Mouse (Mus musculus) large intestine, adult 2 months (tissue): ENCODE measurements around the gene Vwce. TPM values are rescaled to one million over a fixed set of nuclear protein-coding genes. Genes with fewer than 3 reads are reported as not detected.
A peak's percentile ranks its signal among the peaks of the same experiment; 100 is the strongest.

ENCODE experiments used
- DNase-seq: peaks from one replicate; pipeline ENCODE4 v3.0.0-alpha.2; 2012; ENCODE audit warnings: low read depth, low spot score
- WGBS: fragments of 180-500 bp; shearing (Covaris S2); methylation state at CpG from one replicate; pipeline ENCODE4 v1.1.7; 2018; 5-methylcytosine and 5-hydroxymethylcytosine counted together
- polyA plus RNA-seq: library from polyadenylated mRNA; depleted of rRNA; stranded (reverse); fragments of >200 nt; gene quantifications from 2 replicates; pipeline ENCODE4 v1.2.3, GENCODE M21; 2012; rRNA removed

The Vwce gene
- polyA plus RNA-seq = 1.3 and 6.0 TPM in 2 replicates

DNA sequence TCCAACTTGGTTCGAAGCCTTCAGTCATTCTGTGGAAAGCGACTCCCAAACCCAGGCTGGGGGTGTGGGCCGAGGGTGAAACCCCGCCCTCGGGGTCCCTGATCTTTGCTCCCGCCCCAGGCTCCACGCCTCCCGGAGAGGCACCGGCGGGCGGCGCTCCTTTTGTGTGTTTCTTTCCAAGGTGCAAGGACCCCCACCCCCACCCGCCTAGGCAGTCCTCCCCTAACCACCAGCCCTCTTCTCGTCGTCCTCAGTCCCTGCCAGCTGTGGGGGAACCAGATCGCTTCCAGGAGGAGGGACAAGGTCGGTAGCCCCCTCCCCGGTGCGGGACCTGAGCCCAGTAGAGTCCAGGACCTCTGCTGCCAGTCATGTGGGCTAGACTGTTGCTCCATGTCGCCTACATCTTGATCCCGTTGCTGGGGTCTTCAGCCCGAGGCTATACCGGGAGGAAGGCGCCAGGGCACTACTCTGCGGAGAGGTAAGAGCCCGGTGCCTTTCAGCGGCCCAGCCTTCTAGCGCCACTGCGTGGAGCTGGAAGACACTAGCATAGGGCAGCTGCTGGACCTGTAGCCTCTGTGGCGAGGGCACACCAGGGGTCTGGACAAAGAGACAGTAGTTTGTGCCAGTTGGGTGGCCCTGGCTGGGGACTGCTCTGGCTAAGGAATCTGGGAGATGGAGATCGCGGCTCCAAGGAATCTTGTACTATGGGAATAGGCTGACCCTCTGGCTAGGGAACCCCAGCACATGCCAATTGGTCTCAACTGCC, at the start of gene Vwce:
Gene Vwce (plus strand): TSS at position 108 of the 766 bp plus-strand sequence.
- DNase-seq = peak; percentile 2
- WGBS = 2% methylated on average over 32 of the region's 32 CpGs

GRCm38 (mm10) chr19:10585112-10585511, 48.9 kb upstream of the Vwce start:
- DNase-seq = no peak
- 17% methylated on average over 8 of the region's 8 CpGs for WGBS

- 91% methylated on average over 8 of the region's 8 CpGs for WGBS
- DNase-seq = no peak
Measured at GRCm38 (mm10) chr19:10587231-10587630, 46.8 kb upstream of the Vwce start.

- no peak for DNase-seq
- WGBS = 64% methylated on average over 5 of the region's 5 CpGs
Measured at GRCm38 (mm10) chr19:10589127-10589857, 44.7 kb upstream of the Vwce start.

GRCm38 (mm10) chr19:10590301-10590700, 43.7 kb upstream of the Vwce start:
- 75% methylated on average over 3 of the region's 3 CpGs for WGBS
- no peak for DNase-seq

DNA sequence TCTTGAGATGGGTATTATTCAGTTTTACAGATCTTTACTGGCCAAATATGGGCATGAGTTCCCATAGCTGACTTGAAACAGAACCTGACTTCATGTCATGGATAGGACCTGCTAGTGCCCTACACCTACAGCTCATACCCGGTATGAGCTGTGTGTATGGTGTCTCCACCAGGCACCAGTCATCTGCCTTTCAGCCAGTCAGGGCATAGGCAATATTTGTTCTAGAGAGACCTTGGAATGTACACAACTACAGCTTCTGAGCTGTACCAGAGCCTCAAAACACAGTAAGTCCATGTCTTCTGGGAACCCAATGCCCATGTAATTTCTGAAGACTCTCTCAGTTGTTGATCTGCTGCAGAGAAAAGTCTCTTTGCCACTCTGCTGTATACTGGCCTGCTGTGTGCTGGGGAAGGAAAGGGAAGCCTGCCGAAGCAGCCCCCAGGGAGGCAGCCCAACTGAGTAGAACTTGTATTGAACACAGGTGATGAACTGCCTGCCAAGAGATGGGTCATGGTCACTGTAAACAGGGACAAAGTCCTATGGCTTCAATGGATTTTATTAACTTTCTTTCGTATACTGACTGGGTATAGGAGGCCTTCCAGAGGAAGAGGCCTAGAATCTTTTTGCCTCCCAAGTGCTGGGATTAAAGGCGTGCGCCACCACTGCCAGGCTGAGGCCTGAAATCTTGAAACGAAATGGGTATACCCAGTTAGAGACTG, 42.2 kb upstream of the Vwce start:
- WGBS = 81% methylated on average over 6 of the region's 6 CpGs
- DNase-seq = no peak

- DNase-seq = no peak
- WGBS = 31% methylated on average over 3 of the region's 3 CpGs
Measured at GRCm38 (mm10) chr19:10598188-10598587, 35.8 kb upstream of the Vwce start.

- 91% methylated on average over 2 of the region's 2 CpGs for WGBS
- DNase-seq = no peak
Measured at GRCm38 (mm10) chr19:10599648-10600047, 34.4 kb upstream of the Vwce start.

- WGBS = 6% methylated on average over 6 of the region's 6 CpGs
- no peak for DNase-seq
Measured at GRCm38 (mm10) chr19:10602247-10602769, 31.7 kb upstream of the Vwce start.

DNA sequence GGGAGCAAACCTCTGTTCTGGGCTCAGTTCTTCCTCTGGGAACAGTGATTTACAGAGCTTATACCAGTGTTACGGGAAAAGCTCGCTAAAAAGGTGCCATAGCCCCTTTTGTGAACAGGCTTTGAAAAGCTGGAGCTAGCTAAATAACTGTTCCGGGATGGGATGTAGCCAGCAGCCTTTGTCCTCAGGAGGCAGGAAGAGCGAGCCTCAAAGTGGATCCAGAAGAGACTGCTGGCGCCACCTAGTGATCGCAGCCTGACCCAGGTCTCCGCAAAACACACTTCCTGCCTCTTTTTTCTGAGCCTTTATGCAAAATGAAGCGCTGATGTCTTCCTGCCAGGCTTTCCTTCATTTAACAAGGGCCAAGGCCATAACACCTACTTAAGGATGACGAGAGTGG, 31.2 kb upstream of the Vwce start:
- WGBS = 2% methylated on average over 9 of the region's 9 CpGs
- peak; percentile 80 for DNase-seq

DNA sequence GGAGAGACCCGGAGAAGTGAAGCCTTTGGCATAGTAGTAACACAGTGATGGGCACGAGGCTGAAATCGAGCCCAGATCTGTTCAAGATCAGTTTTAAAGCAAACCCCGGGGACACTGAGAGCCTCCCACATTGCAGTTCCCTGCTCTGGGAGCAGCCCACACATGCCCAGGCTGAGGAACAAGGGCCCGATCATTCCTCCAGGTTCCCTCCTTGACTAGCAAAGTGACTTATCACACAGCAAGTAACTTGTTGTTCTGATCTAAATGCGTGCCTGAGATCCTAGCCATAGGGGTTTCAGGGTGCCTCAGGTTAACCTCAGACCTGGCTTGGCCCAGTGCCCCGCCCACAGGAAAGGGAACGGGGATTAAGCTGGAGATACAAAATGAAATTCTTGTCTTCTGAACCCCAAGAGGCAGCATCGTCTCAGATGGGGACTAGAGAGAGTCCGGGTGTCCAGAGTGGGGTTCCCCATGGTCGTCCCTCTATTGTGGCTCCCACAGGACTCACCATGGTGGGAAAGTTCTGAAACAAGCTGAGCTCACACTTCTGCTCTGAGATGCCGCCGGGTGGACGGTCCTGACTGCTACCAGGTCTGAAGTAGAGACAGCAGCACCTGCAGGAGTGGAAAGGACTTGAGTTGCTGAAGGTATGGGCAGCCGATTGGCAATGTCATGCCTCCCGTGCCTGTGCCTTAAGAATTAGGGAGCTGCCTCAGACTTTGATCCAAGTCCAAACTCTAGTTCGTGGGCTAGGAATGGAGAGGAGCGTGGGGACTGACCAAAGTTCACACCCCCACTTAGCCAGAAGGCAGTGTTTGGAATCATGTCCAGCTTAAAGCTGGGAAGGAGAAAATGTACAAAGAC, 30.1 kb upstream of the Vwce start:
- DNase-seq = peak; percentile 19
- WGBS = 60% methylated on average over 18 of the region's 18 CpGs

DNA sequence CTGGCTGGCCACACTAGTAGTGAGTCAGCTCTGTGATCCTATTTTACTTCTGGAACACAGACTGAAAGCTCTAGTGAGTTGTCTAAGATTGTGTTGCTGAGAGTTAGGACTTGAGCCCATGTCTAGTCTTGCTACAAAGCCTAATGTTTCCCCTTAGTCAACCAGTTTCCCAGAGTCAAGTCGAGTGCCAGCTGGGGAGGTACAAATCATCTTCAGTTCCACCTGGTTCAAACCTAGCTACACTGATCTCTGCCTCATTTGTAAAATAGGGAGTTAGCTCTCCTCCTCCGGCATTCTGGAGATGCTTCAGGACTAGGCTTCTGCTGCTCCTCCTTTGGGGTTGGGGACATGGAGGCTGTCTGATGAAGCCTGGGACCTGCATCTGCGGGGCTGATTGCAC, 29.5 kb upstream of the Vwce start:
- DNase-seq = no peak
- WGBS = 21% methylated on average over 3 of the region's 3 CpGs

- peak; percentile 93 for DNase-seq
- under 1% methylated on average over 49 of the region's 49 CpGs for WGBS
Measured at GRCm38 (mm10) chr19:10605293-10605900, 28.6 kb upstream of the Vwce start, which contains the start of the genes Ddb1 and Tkfc. Gene Ddb1 (plus strand): TSS chr19:10605327. Gene Tkfc (minus strand): TSS chr19:10605654.

- no peak for DNase-seq
Measured at GRCm38 (mm10) chr19:10605901-10606622, 28.0 kb upstream of the Vwce start.

GRCm38 (mm10) chr19:10608573-10609240, 25.3 kb upstream of the Vwce start:
- DNase-seq = no peak
- 60% methylated on average over 5 of the region's 5 CpGs for WGBS

More at GRCm38 (mm10) chr19:10605901-10606622, 28.0 kb upstream of the Vwce start:
- 3% methylated on average over 20 of the region's 20 CpGs for WGBS

- 2% methylated on average over 21 of the region's 21 CpGs for WGBS
- DNase-seq = peak; percentile 19
Measured at GRCm38 (mm10) chr19:10634872-10635318, 882 bp downstream of the Vwce start.

- DNase-seq = no peak
- WGBS = 52% methylated on average over 7 of the region's 7 CpGs
Measured at GRCm38 (mm10) chr19:10637840-10638239, 3.8 kb downstream of the Vwce start.
